Mouse (Mus musculus): ENCODE measurements at regions not wholly inside any gene's neighbourhood (a gene's known extent, or its start where the extent isn't known, plus 50 kb on each side); places are given as distances from the start of the nearest gene placed in this dataset.

DNA sequence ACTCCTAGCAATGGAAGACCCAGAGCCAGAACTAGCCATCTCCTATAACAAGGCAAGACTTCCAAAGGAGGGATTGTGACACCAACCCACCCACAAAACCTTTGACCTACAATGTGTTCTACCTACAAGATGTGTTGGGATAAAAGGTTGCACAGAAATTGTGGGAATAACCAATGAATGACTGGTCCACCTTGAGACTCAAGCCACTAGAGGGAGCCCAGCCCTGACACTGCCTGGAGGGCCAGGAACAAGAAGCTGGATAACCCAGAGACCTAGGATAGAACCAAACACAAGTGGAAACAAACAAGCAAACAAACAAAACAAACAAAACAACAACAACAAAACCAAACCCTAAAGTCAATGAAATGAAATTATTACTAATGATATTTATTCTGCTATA is 288.8 kb downstream of the Dchs2 start:
- Histone ChIP-seq H3K27ac (ENCODE audit: insufficient read depth, low read depth, low read length) (no peak overlapping the region), H3K4me3 (ENCODE audit: insufficient read depth, low read depth, low read length) (no peak overlapping the region), H3K4me1 (ENCODE audit: control insufficient read depth, insufficient read depth, low read length) (no peaks in the 10 kb centered on the region)
- no peak for TF ChIP-seq POLR2A (IDR thresholded peaks at IDR 0.05; ENCODE audit: insufficient read depth, low read depth, low read length)
- no peak for TF ChIP-seq CTCF (IDR thresholded peaks at IDR 0.05; ENCODE audit: insufficient read depth, low read depth, low read length)

DNA sequence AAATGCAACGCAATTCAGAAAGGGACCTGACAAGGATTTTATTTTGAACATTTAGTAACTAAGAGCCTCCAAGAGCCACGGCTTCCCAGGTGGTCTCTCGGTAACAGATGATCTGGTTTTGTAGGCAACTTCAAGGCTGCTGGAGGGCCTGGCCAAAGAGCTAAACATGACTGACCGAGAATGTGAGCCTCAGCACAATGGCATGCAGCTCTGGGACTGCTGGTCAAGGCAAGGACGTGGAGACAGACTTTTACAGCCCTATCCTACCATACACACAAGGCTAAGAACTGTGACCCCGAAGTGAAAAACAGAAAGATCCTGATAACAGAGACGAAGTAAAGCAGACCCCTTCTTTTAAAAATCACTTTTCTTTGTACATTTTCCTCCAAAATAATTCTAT is 296.5 kb downstream of the Dchs2 start:
- WGBS: 40% methylated on average over 7 of the region's 7 CpGs

DNA sequence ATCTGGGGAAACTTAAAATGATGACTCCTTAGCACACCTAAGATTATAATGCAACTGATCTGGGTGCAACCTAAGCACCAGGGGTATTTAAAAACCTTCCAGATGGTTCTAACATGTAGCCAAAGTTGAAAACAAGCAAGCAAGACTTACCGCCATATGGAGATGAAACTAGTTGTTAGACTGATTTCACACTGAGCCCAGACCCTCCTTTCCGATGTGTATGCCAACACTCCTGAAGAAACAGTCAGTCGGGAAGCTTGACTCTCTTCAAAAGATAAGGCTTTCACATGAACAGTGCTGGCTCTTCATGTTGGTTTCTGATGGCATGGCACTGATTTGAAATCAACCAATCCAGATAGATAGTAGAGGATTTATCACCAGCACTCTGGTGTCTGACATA is 301.6 kb downstream of the Dchs2 start:
- 61% methylated on average over 3 of the region's 3 CpGs for WGBS
- TF ChIP-seq POLR2A (IDR thresholded peaks at IDR 0.05; ENCODE audit: insufficient read depth, low read depth, low read length) (no peak), CTCF (IDR thresholded peaks at IDR 0.05; ENCODE audit: insufficient read depth, low read depth, low read length) (no peak)
- Histone ChIP-seq H3K4me1 (ENCODE audit: control insufficient read depth, insufficient read depth, low read length) (no peaks in the 10 kb centered on the region), H3K4me3 (ENCODE audit: insufficient read depth, low read depth, low read length) (no peak overlapping the region), H3K27ac (ENCODE audit: insufficient read depth, low read depth, low read length) (no peak overlapping the region)

More for the DNA sequence above, 296.5 kb downstream of the Dchs2 start:
- no peak overlapping the region for H3K4me3 ChIP-seq (ENCODE audit: insufficient read depth, low read depth, low read length)
- TF ChIP-seq POLR2A (IDR thresholded peaks at IDR 0.05; ENCODE audit: insufficient read depth, low read depth, low read length) (no peak), CTCF (IDR thresholded peaks at IDR 0.05; ENCODE audit: insufficient read depth, low read depth, low read length) (no peak)
- H3K27ac ChIP-seq (ENCODE audit: insufficient read depth, low read depth, low read length): no peak overlapping the region
- no peaks in the 10 kb centered on the region; the same call in 1 of the 2 replicates for H3K4me1 ChIP-seq (ENCODE audit: control insufficient read depth, insufficient read depth, low read length)

DNA sequence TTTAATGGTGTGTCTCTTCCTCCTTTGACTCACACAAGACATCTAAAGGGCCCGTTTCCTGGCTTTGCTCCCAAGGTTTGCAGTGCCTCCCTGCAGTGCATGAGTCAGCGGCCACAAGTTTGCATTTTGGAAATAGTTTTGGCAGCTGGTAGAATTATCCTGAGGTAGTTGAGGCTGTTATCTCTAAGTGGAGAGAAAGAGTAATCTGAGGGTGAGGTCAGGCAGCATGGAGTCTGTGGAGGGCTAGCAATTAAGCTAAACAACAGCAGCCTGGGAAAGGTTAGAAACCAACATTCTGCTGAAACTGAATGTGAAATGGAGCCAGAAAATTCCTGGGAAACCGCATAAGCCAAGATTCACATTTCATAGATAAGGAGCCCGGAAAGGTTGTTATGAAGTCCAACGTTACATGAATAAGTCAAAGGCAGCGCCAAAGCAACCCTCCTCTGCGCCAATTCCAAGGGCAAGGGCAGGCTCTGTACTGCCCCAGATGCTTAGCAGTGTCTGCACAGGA is 318.5 kb downstream of the Dchs2 start:
- H3K4me3 ChIP-seq (ENCODE audit: insufficient read depth, low read depth, low read length): no peak overlapping the region
- H3K4me1 ChIP-seq (ENCODE audit: control insufficient read depth, insufficient read depth, low read length): no peaks in the 10 kb centered on the region
- TF ChIP-seq POLR2A (IDR thresholded peaks at IDR 0.05; ENCODE audit: insufficient read depth, low read depth, low read length) (no peak), CTCF (IDR thresholded peaks at IDR 0.05; ENCODE audit: insufficient read depth, low read depth, low read length) (no peak)
- 63% methylated on average over 7 of the region's 7 CpGs for WGBS
- no peak overlapping the region for H3K27ac ChIP-seq (ENCODE audit: insufficient read depth, low read depth, low read length)

DNA sequence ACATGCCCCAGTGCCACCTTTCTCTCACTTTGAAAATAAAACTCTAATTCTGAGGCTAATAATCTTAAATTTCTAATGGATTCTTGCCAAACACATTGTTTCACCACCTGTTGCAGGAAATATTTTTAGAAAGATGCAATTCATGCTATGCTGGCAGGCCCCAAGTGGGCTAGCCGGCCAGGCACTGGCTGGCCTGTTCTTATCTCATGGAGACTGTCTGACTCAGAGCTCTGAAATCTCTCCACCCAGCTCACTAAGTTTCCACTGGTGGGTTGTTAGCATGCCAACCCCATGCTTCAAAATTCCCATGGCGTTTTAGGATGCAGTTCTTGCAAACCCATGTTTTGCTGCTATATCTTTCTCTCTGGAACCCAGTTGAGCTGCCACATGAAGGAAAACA is 315.5 kb upstream of the Sfrp2 start:
- no peaks in the 10 kb centered on the region for H3K4me1 ChIP-seq (ENCODE audit: control insufficient read depth, insufficient read depth, low read length)
- 73% methylated on average over 2 of the region's 2 CpGs for WGBS
- TF ChIP-seq POLR2A (IDR thresholded peaks at IDR 0.05; ENCODE audit: insufficient read depth, low read depth, low read length) (no peak), CTCF (IDR thresholded peaks at IDR 0.05; ENCODE audit: insufficient read depth, low read depth, low read length) (no peak)

DNA sequence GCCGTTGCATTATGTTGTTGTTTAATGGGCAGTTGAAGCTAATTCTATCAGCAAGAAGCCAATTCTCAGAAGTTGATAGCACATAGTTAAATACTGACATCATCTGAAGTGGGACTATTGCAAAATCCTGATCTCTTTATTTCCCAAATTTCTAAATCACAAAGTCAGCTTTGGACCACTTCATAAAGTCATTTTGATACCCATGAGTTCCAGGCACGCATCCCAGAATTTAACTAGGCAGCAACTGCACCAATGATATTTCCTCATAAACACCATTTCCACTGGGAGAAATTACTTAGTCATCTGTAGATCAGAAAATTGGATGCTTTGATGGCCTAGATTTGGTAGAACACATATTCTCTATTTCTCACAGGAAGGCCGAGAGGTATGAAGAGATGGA is 314.8 kb upstream of the Sfrp2 start:
- WGBS: 90% methylated on average over 3 of the region's 3 CpGs
- TF ChIP-seq POLR2A (IDR thresholded peaks at IDR 0.05; ENCODE audit: insufficient read depth, low read depth, low read length): no peak
- no peak for TF ChIP-seq CTCF (IDR thresholded peaks at IDR 0.05; ENCODE audit: insufficient read depth, low read depth, low read length)
- Histone ChIP-seq H3K4me3 (ENCODE audit: insufficient read depth, low read depth, low read length) (no peak overlapping the region), H3K27ac (ENCODE audit: insufficient read depth, low read depth, low read length) (no peak overlapping the region), H3K4me1 (ENCODE audit: control insufficient read depth, insufficient read depth, low read length) (no peaks in the 10 kb centered on the region)

More for the DNA sequence above, 315.5 kb upstream of the Sfrp2 start:
- Histone ChIP-seq H3K4me3 (ENCODE audit: insufficient read depth, low read depth, low read length) (no peak overlapping the region), H3K27ac (ENCODE audit: insufficient read depth, low read depth, low read length) (no peak overlapping the region)

DNA sequence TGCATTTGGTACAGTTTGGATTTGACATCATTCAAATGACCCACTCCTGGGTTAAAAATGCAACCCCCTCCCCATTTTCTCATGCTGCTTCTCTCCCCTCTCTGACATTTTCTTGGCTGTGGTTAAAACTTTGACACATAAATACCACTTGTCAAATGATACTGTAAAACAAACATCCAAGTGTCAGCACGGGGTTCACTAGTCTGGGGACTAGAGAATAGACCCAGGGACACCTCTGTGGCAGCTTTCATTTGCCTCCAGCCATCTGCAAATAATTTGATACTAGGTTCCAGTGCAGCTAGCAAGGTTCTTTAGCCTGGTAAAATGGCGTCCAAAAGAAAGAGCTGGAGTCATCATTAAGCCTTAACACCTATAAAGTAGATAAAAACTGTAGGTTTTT is 312.7 kb upstream of the Sfrp2 start:
- WGBS: 60% methylated on average over 2 of the region's 2 CpGs
- no peaks in the 10 kb centered on the region for H3K4me1 ChIP-seq (ENCODE audit: control insufficient read depth, insufficient read depth, low read length)
- H3K27ac ChIP-seq (ENCODE audit: insufficient read depth, low read depth, low read length): no peak overlapping the region
- TF ChIP-seq CTCF (IDR thresholded peaks at IDR 0.05; ENCODE audit: insufficient read depth, low read depth, low read length) (no peak), POLR2A (IDR thresholded peaks at IDR 0.05; ENCODE audit: insufficient read depth, low read depth, low read length) (no peak)
- H3K4me3 ChIP-seq (ENCODE audit: insufficient read depth, low read depth, low read length): no peak overlapping the region

DNA sequence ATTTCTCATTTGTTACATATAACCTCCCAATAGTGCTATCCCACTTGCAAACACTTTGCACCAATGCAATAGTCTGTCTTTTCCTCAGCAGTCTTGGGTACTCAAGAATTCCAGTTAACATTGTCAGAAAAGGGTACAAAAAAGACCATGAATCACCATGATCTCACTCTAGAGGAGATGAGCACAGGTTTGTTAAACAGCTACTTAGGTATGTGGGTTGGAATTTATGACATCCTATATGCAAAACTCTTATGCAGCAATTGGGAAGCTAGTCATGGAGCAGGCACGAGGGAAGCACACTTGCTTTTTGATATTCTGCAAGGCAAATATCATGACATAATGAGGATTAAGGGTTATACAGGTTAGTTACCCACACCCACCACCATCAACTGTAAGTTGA is 307.7 kb upstream of the Sfrp2 start:
- H3K4me1 ChIP-seq (ENCODE audit: control insufficient read depth, insufficient read depth, low read length): no peaks in the 10 kb centered on the region
- no peak overlapping the region for H3K27ac ChIP-seq (ENCODE audit: insufficient read depth, low read depth, low read length)
- H3K4me3 ChIP-seq (ENCODE audit: insufficient read depth, low read depth, low read length): no peak overlapping the region
- TF ChIP-seq CTCF (IDR thresholded peaks at IDR 0.05; ENCODE audit: insufficient read depth, low read depth, low read length) (no peak), POLR2A (IDR thresholded peaks at IDR 0.05; ENCODE audit: insufficient read depth, low read depth, low read length) (no peak)
- 85% methylated on average over 1 of the region's 1 CpGs for WGBS

DNA sequence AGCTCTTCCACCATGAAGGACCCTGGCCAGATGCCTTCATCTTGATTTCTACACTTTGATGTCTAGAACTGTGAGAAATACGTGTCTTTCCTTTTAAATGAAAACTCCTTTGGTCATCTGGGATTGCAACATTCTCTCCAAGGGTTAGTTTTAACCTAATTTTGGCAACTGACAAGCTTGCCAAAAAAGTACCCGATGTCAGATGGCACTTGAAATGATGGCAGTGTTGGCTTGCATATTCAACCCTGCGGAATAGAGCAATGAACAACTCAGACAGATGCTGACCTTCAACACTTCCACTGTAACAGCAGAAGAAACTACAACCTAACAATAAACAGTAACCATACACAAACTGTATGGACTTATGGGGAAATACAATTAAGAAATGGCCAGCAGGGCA is 286.9 kb upstream of the Sfrp2 start:
- no peak overlapping the region for H3K4me3 ChIP-seq (ENCODE audit: insufficient read depth, low read depth, low read length)
- no peak overlapping the region for H3K27ac ChIP-seq (ENCODE audit: insufficient read depth, low read depth, low read length)
- 89% methylated on average over 3 of the region's 3 CpGs for WGBS
- H3K4me1 ChIP-seq (ENCODE audit: control insufficient read depth, insufficient read depth, low read length): no peaks in the 10 kb centered on the region
- TF ChIP-seq POLR2A (IDR thresholded peaks at IDR 0.05; ENCODE audit: insufficient read depth, low read depth, low read length) (no peak), CTCF (IDR thresholded peaks at IDR 0.05; ENCODE audit: insufficient read depth, low read depth, low read length) (no peak)

DNA sequence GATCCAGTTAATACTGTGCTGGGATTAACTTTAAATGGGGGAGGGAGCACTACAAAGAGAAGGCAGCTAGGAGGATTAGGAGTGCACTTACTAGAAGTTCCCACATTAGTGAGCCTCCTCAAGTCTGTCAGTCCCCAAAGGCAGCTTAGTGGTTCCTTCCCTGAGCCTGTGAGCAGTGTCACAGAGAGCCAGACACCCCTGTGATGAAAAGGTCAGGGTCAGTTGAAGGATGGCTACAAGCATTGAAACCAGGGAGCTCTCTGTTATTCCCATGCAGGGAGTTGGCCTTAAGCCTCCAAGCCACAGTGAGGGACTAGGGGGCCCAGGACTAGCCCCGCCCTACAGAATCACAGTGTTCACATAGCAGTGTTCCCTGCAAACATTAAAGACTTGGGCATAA is 285.9 kb upstream of the Sfrp2 start:
- WGBS: 84% methylated on average over 1 of the region's 1 CpGs
- H3K4me1 ChIP-seq (ENCODE audit: control insufficient read depth, insufficient read depth, low read length): no peaks in the 10 kb centered on the region
- no peak overlapping the region for H3K4me3 ChIP-seq (ENCODE audit: insufficient read depth, low read depth, low read length)
- TF ChIP-seq CTCF (IDR thresholded peaks at IDR 0.05; ENCODE audit: insufficient read depth, low read depth, low read length) (no peak), POLR2A (IDR thresholded peaks at IDR 0.05; ENCODE audit: insufficient read depth, low read depth, low read length) (no peak)
- H3K27ac ChIP-seq (ENCODE audit: insufficient read depth, low read depth, low read length): no peak overlapping the region

Data from olfactory bulb, adult 2 months (tissue).